Mouse (Mus musculus) retina, postnatal 7 days (tissue): ENCODE results near the gene Vmn1r143.
"Not testable (repeated sequence)": the region's sequence is repeated elsewhere in the genome, so short reads cannot be mapped to it uniquely, and the experiment has no call there.

Experiments
- DNase-seq: peaks from one replicate; pipeline ENCODE4 v3.0.0-alpha.2; 2012; ENCODE audit warnings: low read depth, low spot score

Gene Vmn1r143

DNA sequence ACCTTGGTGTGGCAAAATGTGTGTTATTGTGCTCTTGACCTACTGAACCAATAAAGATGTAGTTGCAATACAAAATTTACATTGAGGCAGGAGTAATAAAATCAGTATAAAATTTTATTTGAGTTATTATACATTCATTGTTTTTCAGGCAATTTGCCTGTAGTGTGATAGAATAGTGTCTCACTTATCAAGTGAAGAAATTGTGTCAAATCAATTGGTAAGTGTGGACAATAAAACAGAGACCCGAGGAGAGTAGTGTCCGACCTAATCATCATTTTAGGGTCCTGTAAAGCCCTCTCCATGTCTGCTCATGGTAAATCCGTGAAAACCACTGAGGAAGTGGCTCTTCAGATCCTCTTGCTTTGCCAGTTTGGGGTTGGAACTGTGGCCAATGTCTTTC lies at the start of gene Vmn1r143:
Gene Vmn1r143 (plus strand): TSS at position 301 of the 400 bp plus-strand sequence.
- DNase-seq, result not testable (repeated sequence)

DNA sequence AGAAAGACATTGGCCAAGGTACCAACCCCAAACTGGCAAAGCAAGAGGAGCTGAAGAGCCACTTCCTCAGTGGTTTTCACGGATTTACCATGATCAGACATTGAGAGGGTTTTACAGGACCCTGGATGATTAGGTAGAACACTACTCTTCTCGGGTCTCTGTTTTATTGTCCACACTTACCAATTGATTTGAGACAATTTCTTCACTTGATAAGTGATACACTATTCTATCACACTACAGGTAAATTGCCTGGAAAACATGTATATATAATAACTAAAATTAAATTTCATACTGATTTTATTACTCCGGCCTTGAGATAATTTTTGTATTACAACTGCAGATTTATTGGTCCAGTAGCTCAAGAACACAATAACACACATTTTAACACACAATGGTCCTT lies 25.2 kb upstream of the Vmn1r143 start, which contains the start of gene Vmn1r142:
Gene Vmn1r142 (minus strand): TSS at position 101 of the 400 bp plus-strand sequence.
- DNase-seq, result not testable (repeated sequence)

DNA sequence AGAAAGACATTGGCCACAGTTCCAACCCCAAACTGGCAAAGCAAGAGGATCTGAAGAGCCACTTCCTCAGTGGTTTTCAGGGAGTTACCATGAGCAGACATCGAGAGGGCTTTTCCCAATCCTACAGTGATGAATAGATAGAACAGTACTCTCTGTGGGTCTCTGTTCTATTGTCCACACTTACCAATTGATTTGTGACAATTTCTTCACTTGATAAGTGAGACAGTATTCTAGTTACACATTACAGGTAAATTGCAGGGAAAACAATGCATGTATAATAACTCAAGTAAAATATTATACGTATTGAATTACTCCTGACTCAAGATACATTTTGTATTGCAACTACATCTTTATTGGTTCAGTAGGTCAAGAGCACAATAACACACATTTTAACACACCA lies 12.0 kb downstream of the Vmn1r143 start, which contains the start of gene Gm8653:
Gene Gm8653 (minus strand): TSS at position 101 of the 400 bp plus-strand sequence.
- DNase-seq, result not testable (repeated sequence)

- DNase-seq, result not testable (repeated sequence)
These were observed 40.2 kb downstream of the Vmn1r143 start, which contains the start of gene Gm8453 for GRCm38 (mm10) chr7:22229384-22229783. Gene Gm8453 (minus strand): TSS chr7:22229484.
